Mouse (Mus musculus) embryonic facial prominence, embryonic 15.5 days (tissue): ENCODE results near the gene Smyd1. TPM values are rescaled to one million over a fixed set of nuclear protein-coding genes. Genes with fewer than 3 reads are reported as not detected.
"Not testable (repeated sequence)": the region's sequence is repeated elsewhere in the genome, so short reads cannot be mapped to it uniquely, and the experiment has no call there.

Experiments used
- ATAC-seq: fragments of 200-750 bp; cut with Nextera tagmentation; 2 replicates; pipeline ENCODE4 v1.8.0; 2017; ENCODE audit warnings: low read depth, moderate TSS enrichment; ENCODE audit not compliant: insufficient number of reproducible peaks, low FRiP score, low TSS enrichment
- H3K27ac ChIP-seq: fragments of 300-500 bp; sonication (generic); replicated peaks from 2 replicates; pipeline ENCODE4 v1.5.1; 2015; ENCODE audit warnings: mild to moderate bottlenecking, inconsistent platforms
- H3K27me3 ChIP-seq: fragments of 300-500 bp; sonication (generic); 2 replicates; pipeline ENCODE4 v1.6.1; 2015; ENCODE audit warnings: inconsistent platforms
- H3K36me3 ChIP-seq: fragments of 300-500 bp; sonication (generic); 2 replicates; pipeline ENCODE4 v1.6.1; 2015; ENCODE audit warnings: mild to moderate bottlenecking, inconsistent platforms
- H3K4me1 ChIP-seq: fragments of 300-500 bp; sonication (generic); 2 replicates; pipeline ENCODE4 v1.6.1; 2015; ENCODE audit warnings: inconsistent platforms
- H3K4me2 ChIP-seq: fragments of 300-500 bp; sonication (generic); replicated peaks from 2 replicates; pipeline ENCODE4 v1.6.1; 2015; ENCODE audit warnings: mild to moderate bottlenecking, inconsistent platforms
- H3K4me3 ChIP-seq: fragments of 300-500 bp; sonication (generic); replicated peaks from 2 replicates; pipeline ENCODE4 v1.5.1; 2015; ENCODE audit warnings: mild to moderate bottlenecking, inconsistent platforms
- H3K9ac ChIP-seq: fragments of 300-500 bp; sonication (generic); 2 replicates; pipeline ENCODE4 v1.6.1; 2015; ENCODE audit warnings: inconsistent platforms
- H3K9me3 ChIP-seq: fragments of 300-500 bp; sonication (generic); replicated peaks from 2 replicates; pipeline ENCODE4 v1.6.1; 2016; ENCODE audit warnings: inconsistent platforms
- WGBS: fragments of 180-500 bp; shearing (Covaris S2); methylation state at CpG from one replicate; pipeline ENCODE4 v1.1.7; 2015; 5-methylcytosine and 5-hydroxymethylcytosine counted together
- polyA plus RNA-seq: library from polyadenylated mRNA; unstranded; fragments of >200 nt; fragmentation: Nextera tagmentation; extraction: Ambion mirVana; gene quantifications from 2 replicates; pipeline ENCODE4 v1.2.1, GENCODE M21; 2015

The Smyd1 gene
- polyA plus RNA-seq, 1 experiment from 2014 or later, result 12.6 TPM

- Histone ChIP-seq H3K9me3 (no peaks in the 10 kb centered on the region), H3K27me3 (no peaks in the 10 kb centered on the region), H3K4me2 (peak within 1 kb of the TSS; percentile 51), H3K9ac (peak within 1 kb of the TSS; percentile 97), H3K27ac (peak within 1 kb of the TSS; percentile 97), H3K36me3 (no peaks in the 10 kb centered on the region), H3K4me3 (peak within 1 kb of the TSS; percentile 92), H3K4me1 (peaks cover 6% of the 10 kb centered on the region)
- peak; percentile 93 for ATAC-seq
- 0% methylated on average over 67 of the region's 84 CpGs for WGBS
Measured at GRCm38 (mm10) chr6:71271389-71272315, 50.4 kb downstream of the Smyd1 start, which contains the start of gene Krcc1. Gene Krcc1 (plus strand): TSS chr6:71271677.

GRCm38 (mm10) chr6:71271057-71271388 is 51.0 kb downstream of the Smyd1 start:
- Histone ChIP-seq H3K4me1 (peaks cover 6% of the 10 kb centered on the region), H3K27ac (peak overlapping the region; percentile 97), H3K36me3 (no peaks in the 10 kb centered on the region), H3K4me2 (peak overlapping the region; percentile 51), H3K9ac (no peak overlapping the region), H3K4me3 (peak overlapping the region; percentile 92), H3K27me3 (no peaks in the 10 kb centered on the region), H3K9me3 (no peaks in the 10 kb centered on the region)
- peak; percentile 13; the same call in 1 of the 2 replicates for ATAC-seq
- 0% methylated on average over 8 of the region's 8 CpGs for WGBS

GRCm38 (mm10) chr6:71270301-71271056 is 51.6 kb downstream of the Smyd1 start:
- WGBS, result 30% methylated on average over 14 of the region's 14 CpGs

GRCm38 (mm10) chr6:71269686-71270050 is 52.4 kb downstream of the Smyd1 start:
- not testable (repeated sequence) for H3K4me2 ChIP-seq, H3K27me3 ChIP-seq, H3K4me3 ChIP-seq, H3K36me3 ChIP-seq, H3K27ac ChIP-seq, H3K4me1 ChIP-seq, H3K9me3 ChIP-seq, ATAC-seq, H3K9ac ChIP-seq
- 89% methylated on average over 6 of the region's 6 CpGs for WGBS

More at GRCm38 (mm10) chr6:71270301-71271056, 51.6 kb downstream of the Smyd1 start:
- no peak overlapping the region for H3K9ac ChIP-seq
- no peaks in the 10 kb centered on the region for H3K27me3 ChIP-seq
- H3K27ac ChIP-seq, result peak overlapping the region; percentile 97
- no peaks in the 10 kb centered on the region for H3K9me3 ChIP-seq
- H3K4me3 ChIP-seq, result peak overlapping the region; percentile 92
- ATAC-seq, result peak; percentile 1; the same call in 1 of the 2 replicates
- H3K4me1 ChIP-seq, result peaks cover 6% of the 10 kb centered on the region
- H3K4me2 ChIP-seq, result peak overlapping the region; percentile 51
- H3K36me3 ChIP-seq, result no peaks in the 10 kb centered on the region

- H3K9me3 ChIP-seq, result no peaks in the 10 kb centered on the region
- no peaks in the 10 kb centered on the region for H3K36me3 ChIP-seq
- no peak overlapping the region for H3K4me2 ChIP-seq
- peaks cover 6% of the 10 kb centered on the region for H3K4me1 ChIP-seq
- no peak overlapping the region for H3K9ac ChIP-seq
- WGBS, result 66% methylated on average over 7 of the region's 7 CpGs
- no peak for ATAC-seq
- H3K4me3 ChIP-seq, result no peak overlapping the region
- H3K27ac ChIP-seq, result no peak overlapping the region
- no peaks in the 10 kb centered on the region for H3K27me3 ChIP-seq
Measured at GRCm38 (mm10) chr6:71268929-71269685, 52.9 kb downstream of the Smyd1 start.

DNA sequence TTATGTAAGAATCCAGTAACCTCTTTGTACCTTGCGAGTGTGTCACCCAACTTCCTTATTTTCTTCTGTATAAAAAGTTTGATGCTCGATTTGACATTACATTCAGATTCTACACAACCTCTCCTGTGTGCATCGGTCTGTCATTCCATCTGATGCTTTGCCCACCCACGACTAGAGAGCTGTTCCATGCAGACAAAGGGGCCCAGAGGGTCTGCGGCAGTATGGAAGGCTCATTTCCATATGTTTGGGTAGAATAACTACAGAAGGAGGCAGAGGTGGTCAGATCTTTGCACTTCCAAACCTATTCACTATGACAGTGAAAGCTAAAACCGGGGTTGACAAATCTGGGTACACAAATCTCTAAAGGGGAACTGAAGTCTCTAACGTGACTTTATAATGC is 54.4 kb downstream of the Smyd1 start:
- WGBS, result 73% methylated on average over 7 of the region's 7 CpGs
- not testable (repeated sequence) for H3K4me1 ChIP-seq, H3K9ac ChIP-seq, H3K36me3 ChIP-seq, H3K27me3 ChIP-seq, H3K27ac ChIP-seq, H3K4me2 ChIP-seq, H3K9me3 ChIP-seq, ATAC-seq, H3K4me3 ChIP-seq

DNA sequence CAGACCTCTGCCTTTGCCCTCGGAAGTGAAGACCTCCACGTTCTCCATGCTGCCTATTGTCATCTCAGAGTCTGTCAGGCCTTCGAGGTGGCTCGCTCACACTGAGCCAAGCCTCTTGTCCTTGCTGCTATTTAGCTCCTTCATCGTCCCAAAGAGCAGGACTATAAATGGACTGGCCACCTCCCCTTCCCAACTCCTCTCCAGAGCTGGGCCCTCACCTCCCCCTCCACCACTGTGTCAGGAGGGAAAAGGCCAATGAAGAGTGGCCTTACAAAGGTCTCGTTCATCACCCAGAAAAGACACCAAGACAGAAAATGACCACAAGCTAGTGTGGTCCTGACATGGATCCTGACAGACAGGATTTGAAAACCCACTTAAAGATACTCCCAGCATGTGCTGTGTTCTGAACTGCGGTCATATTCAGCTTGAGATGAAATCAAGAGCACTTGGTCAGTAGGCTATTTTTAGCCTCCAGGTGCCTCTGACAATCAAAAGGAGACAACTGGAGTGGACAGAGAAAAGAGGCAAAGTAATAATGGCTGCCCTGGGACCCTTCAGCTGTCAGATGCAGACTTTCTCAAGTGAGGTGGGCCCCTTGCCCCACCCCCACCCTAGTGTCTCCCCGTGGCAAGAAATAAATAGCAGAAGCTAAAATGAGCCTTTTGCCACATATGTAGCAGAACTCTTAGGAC is 59.7 kb downstream of the Smyd1 start:
- H3K27ac ChIP-seq, result no peak overlapping the region
- H3K9me3 ChIP-seq, result no peaks in the 10 kb centered on the region
- no peak overlapping the region for H3K4me3 ChIP-seq
- no peak overlapping the region for H3K9ac ChIP-seq
- no peaks in the 10 kb centered on the region for H3K4me1 ChIP-seq
- no peak overlapping the region for H3K4me2 ChIP-seq
- no peaks in the 10 kb centered on the region for H3K27me3 ChIP-seq
- H3K36me3 ChIP-seq, result no peaks in the 10 kb centered on the region
- ATAC-seq, result peak; percentile 77
- 76% methylated on average over 8 of the region's 8 CpGs for WGBS

DNA sequence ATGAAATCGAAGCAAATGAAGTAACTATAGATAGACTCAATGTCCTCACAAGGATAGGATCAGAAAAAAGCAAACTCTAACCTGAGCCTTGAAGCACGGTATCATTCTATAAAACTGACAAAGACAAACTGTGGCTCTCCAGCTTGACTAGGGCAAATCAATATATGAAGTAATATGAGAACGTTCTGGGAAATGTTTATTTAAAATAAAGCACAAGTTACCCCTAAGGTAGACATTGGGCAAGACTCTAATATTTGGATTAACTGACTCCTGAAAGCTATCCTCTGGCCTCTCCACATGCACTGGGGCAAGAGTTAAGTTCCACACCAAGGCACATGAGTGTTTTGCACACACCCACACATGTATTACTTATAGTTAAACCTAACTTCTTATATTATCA is 61.0 kb downstream of the Smyd1 start:
- 80% methylated on average over 3 of the region's 3 CpGs for WGBS
- H3K27ac ChIP-seq, result no peak overlapping the region
- no peak overlapping the region for H3K4me3 ChIP-seq
- no peaks in the 10 kb centered on the region for H3K36me3 ChIP-seq
- H3K4me2 ChIP-seq, result no peak overlapping the region
- no peaks in the 10 kb centered on the region for H3K4me1 ChIP-seq
- H3K27me3 ChIP-seq, result no peaks in the 10 kb centered on the region
- no peak overlapping the region for H3K9ac ChIP-seq
- no peaks in the 10 kb centered on the region for H3K9me3 ChIP-seq
- ATAC-seq, result no peak

GRCm38 (mm10) chr6:71260051-71260640 is 61.9 kb downstream of the Smyd1 start:
- Histone ChIP-seq H3K27ac (no peak overlapping the region), H3K36me3 (no peaks in the 10 kb centered on the region), H3K4me2 (no peak overlapping the region), H3K27me3 (no peaks in the 10 kb centered on the region), H3K4me3 (no peak overlapping the region), H3K9ac (no peak overlapping the region), H3K9me3 (no peaks in the 10 kb centered on the region), H3K4me1 (no peaks in the 10 kb centered on the region)
- 51% methylated on average over 6 of the region's 6 CpGs for WGBS
- no peak for ATAC-seq

GRCm38 (mm10) chr6:71259166-71259565 is 62.9 kb downstream of the Smyd1 start:
- H3K9ac ChIP-seq, result no peak overlapping the region
- H3K4me1 ChIP-seq, result no peaks in the 10 kb centered on the region
- 84% methylated on average over 4 of the region's 4 CpGs for WGBS
- H3K27ac ChIP-seq, result no peak overlapping the region
- H3K9me3 ChIP-seq, result no peaks in the 10 kb centered on the region
- H3K4me3 ChIP-seq, result no peak overlapping the region
- no peak for ATAC-seq
- H3K4me2 ChIP-seq, result no peak overlapping the region
- H3K36me3 ChIP-seq, result no peaks in the 10 kb centered on the region
- H3K27me3 ChIP-seq, result no peaks in the 10 kb centered on the region
